Mouse (Mus musculus) heart, embryonic 14.5 days (tissue): ENCODE measurements at regions not wholly inside any gene's neighbourhood (a gene's known extent, or its start where the extent isn't known, plus 50 kb on each side); places are given as distances from the start of the nearest gene placed in this dataset.

Source experiments
- ATAC-seq: fragments of 200-750 bp; cut with Nextera tagmentation; 2 replicates; pipeline ENCODE4 v1.8.0; 2017; ENCODE audit warnings: low read depth, moderate TSS enrichment; ENCODE audit not compliant: insufficient number of reproducible peaks, insufficient read depth, low FRiP score
- H3K27ac ChIP-seq, 2 experiments: fragments of 200-500 bp in 1 of 2; fragments of 300-500 bp in 1 of 2; sonication (generic) in 1 of 2; replicated peaks in 1 of 2; 2 replicates each; pipeline ENCODE4 v1.5.1; 2012 to 2014; ENCODE audit warnings: low read depth in 2 of 2, low read length in 2 of 2, control low read depth in 1 of 2, mild to moderate bottlenecking in 1 of 2, mixed read lengths in 1 of 2; ENCODE audit not compliant: control insufficient read depth in 1 of 2, insufficient read depth in 1 of 2
- H3K27me3 ChIP-seq: fragments of 300-500 bp; sonication (generic); 2 replicates; pipeline ENCODE4 v1.6.1; 2014; ENCODE audit warnings: mild to moderate bottlenecking, low read length, control low read depth; ENCODE audit not compliant: control insufficient read depth, insufficient read depth
- H3K36me3 ChIP-seq: fragments of 300-500 bp; sonication (generic); 2 replicates; pipeline ENCODE4 v1.6.1; 2014; ENCODE audit warnings: mild to moderate bottlenecking, control low read depth, low read length, mixed read lengths; ENCODE audit not compliant: control insufficient read depth, insufficient read depth
- H3K4me1 ChIP-seq, 2 experiments: fragments of 200-500 bp in 1 of 2; fragments of 300-500 bp in 1 of 2; sonication (generic) in 1 of 2; 2 replicates each; pipeline ENCODE4 v1.6.1; 2012 to 2014; ENCODE audit warnings: low read length in 2 of 2, control low read depth in 1 of 2, mixed read lengths in 1 of 2; ENCODE audit not compliant: control insufficient read depth in 2 of 2, insufficient read depth in 2 of 2
- H3K4me2 ChIP-seq: fragments of 300-500 bp; sonication (generic); 2 replicates; pipeline ENCODE4 v1.6.1; 2014; ENCODE audit warnings: mild to moderate bottlenecking, low read length
- H3K4me3 ChIP-seq, 2 experiments: fragments of 200-500 bp in 1 of 2; fragments of 300-500 bp in 1 of 2; sonication (generic) in 1 of 2; 2 replicates each; pipeline ENCODE4 v1.5.1; 2012 to 2014; ENCODE audit warnings: low read length in 2 of 2, mild to moderate bottlenecking in 2 of 2, control low read depth in 1 of 2, low read depth in 1 of 2, moderate library complexity in 1 of 2; ENCODE audit not compliant: control insufficient read depth in 1 of 2, insufficient read depth in 1 of 2
- H3K9ac ChIP-seq: fragments of 300-500 bp; sonication (generic); 2 replicates; pipeline ENCODE4 v1.6.1; 2014; ENCODE audit warnings: mild to moderate bottlenecking, low read length
- H3K9me3 ChIP-seq: fragments of 300-500 bp; sonication (generic); 2 replicates; pipeline ENCODE4 v1.6.1; 2016; ENCODE audit warnings: low read length, control low read depth; ENCODE audit not compliant: control insufficient read depth
- WGBS: fragments of 180-500 bp; shearing (Covaris S2); extraction: QIAGEN DNeasy Blood & Tissue Kit; methylation state at CpG from one replicate; pipeline ENCODE4 v1.1.7; 2014; 5-methylcytosine and 5-hydroxymethylcytosine counted together

- Histone ChIP-seq H3K27ac (no peak overlapping the region), H3K4me3 (no peak overlapping the region), H3K4me1 (peaks cover 9 to 13% of the 10 kb centered on the region in 2 experiments; a peak in 3 of 4 replicates), H3K27me3 (no peaks in the 10 kb centered on the region), H3K4me2 (no peak overlapping the region), H3K9me3 (no peaks in the 10 kb centered on the region), H3K9ac (no peak overlapping the region), H3K36me3 (no peaks in the 10 kb centered on the region)
- 86% methylated on average over 18 of the region's 18 CpGs for WGBS
- ATAC-seq, result no peak
Measured at GRCm38 (mm10) chr1:177608551-177609020, 121.0 kb upstream of the 1700016C15Rik start.

GRCm38 (mm10) chr1:177609226-177609625 lies 120.4 kb upstream of the 1700016C15Rik start:
- no peak for ATAC-seq
- H3K4me2 ChIP-seq, result no peak overlapping the region
- no peaks in the 10 kb centered on the region for H3K27me3 ChIP-seq
- H3K27ac ChIP-seq, result no peak overlapping the region
- peaks cover 15 to 16% of the 10 kb centered on the region in 2 experiments for H3K4me1 ChIP-seq
- H3K9me3 ChIP-seq, result no peaks in the 10 kb centered on the region
- no peak overlapping the region for H3K9ac ChIP-seq
- H3K36me3 ChIP-seq, result no peaks in the 10 kb centered on the region
- 71% methylated on average over 2 of the region's 2 CpGs for WGBS
- H3K4me3 ChIP-seq, result no peak overlapping the region

DNA sequence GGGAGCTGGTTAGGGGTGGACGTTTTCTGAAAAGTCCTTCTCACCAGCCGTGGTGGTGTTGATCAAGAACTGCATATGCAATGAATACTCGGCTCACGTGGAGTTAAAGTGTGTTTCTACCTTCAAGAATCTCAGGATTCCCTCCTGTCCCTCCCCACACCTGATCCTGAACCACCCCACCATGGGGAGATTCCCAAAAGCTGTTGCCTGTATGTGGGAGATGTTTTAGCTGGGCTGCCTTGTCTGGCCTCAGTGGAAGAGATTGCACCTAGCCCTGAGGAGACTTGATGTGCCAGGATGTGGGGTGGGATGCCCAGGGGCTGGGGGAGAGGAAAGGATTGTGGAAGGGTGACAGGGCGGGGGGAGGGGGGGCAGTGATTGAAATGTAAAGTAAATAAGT lies 119.9 kb upstream of the 1700016C15Rik start:
- Histone ChIP-seq H3K27me3 (no peaks in the 10 kb centered on the region), H3K4me2 (no peak overlapping the region), H3K4me3 (no peak overlapping the region), H3K4me1 (peaks cover 14 to 20% of the 10 kb centered on the region in 2 experiments), H3K27ac (no peak overlapping the region), H3K9ac (no peak overlapping the region), H3K36me3 (no peaks in the 10 kb centered on the region), H3K9me3 (no peaks in the 10 kb centered on the region)
- no peak for ATAC-seq
- WGBS, result 75% methylated on average over 5 of the region's 5 CpGs

- Histone ChIP-seq H3K27me3 (no peaks in the 10 kb centered on the region), H3K4me2 (no peak overlapping the region), H3K27ac (no peak overlapping the region), H3K9ac (no peak overlapping the region), H3K4me3 (no peak overlapping the region), H3K4me1 (peaks cover 13 to 23% of the 10 kb centered on the region in 2 experiments), H3K9me3 (no peaks in the 10 kb centered on the region), H3K36me3 (no peaks in the 10 kb centered on the region)
- ATAC-seq, result no peak
- WGBS, result 59% methylated on average over 2 of the region's 2 CpGs
Measured at GRCm38 (mm10) chr1:177610156-177610555, 119.5 kb upstream of the 1700016C15Rik start.

DNA sequence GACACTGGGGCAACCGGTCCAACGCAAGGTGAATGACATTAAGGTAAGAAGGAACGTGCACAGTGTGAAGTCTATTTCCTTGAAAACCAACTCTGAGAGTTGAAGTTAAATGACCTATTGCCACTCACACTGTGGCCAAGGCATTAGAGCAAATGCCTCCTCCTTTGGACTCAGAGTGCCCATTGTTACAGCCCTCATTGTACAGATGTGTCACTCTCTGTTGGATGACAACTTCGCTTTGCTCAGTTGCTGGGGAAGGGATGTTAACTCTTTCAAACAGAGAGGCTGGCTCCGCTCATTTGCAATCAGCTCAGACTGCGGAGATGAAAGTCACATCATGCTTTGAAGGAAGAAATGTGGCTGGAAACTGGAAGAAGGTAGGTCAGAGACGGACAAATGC lies 117.1 kb upstream of the 1700016C15Rik start:
- Histone ChIP-seq H3K4me3 (no peak overlapping the region), H3K4me2 (no peak overlapping the region), H3K9ac (no peak overlapping the region), H3K36me3 (no peaks in the 10 kb centered on the region), H3K9me3 (no peaks in the 10 kb centered on the region), H3K27me3 (no peaks in the 10 kb centered on the region), H3K4me1 (peaks cover 2 to 20% of the 10 kb centered on the region in 2 experiments), H3K27ac (no peak overlapping the region)
- 82% methylated on average over 7 of the region's 7 CpGs for WGBS
- no peak for ATAC-seq

GRCm38 (mm10) chr1:177615609-177616008 lies 114.0 kb upstream of the 1700016C15Rik start:
- no peak for ATAC-seq

GRCm38 (mm10) chr1:177616335-177617239 lies 113.0 kb upstream of the 1700016C15Rik start:
- H3K9ac ChIP-seq, result no peak overlapping the region
- WGBS, result 63% methylated on average over 24 of the region's 24 CpGs
- H3K4me3 ChIP-seq, result no peak overlapping the region
- H3K4me1 ChIP-seq, result peaks cover 2 to 20% of the 10 kb centered on the region in 2 experiments
- no peak overlapping the region for H3K27ac ChIP-seq
- H3K4me2 ChIP-seq, result no peak overlapping the region
- no peak for ATAC-seq
- no peaks in the 10 kb centered on the region for H3K9me3 ChIP-seq
- H3K27me3 ChIP-seq, result no peaks in the 10 kb centered on the region
- H3K36me3 ChIP-seq, result no peaks in the 10 kb centered on the region

More at GRCm38 (mm10) chr1:177615609-177616008, 114.0 kb upstream of the 1700016C15Rik start:
- H3K36me3 ChIP-seq, result no peaks in the 10 kb centered on the region
- H3K27me3 ChIP-seq, result no peaks in the 10 kb centered on the region
- H3K9me3 ChIP-seq, result no peaks in the 10 kb centered on the region
- no peak overlapping the region for H3K9ac ChIP-seq
- H3K27ac ChIP-seq, result no peak overlapping the region
- peaks cover 2 to 20% of the 10 kb centered on the region in 2 experiments for H3K4me1 ChIP-seq
- no peak overlapping the region for H3K4me2 ChIP-seq
- WGBS, result 89% methylated on average over 9 of the region's 9 CpGs
- no peak overlapping the region for H3K4me3 ChIP-seq
